Mouse (Mus musculus): ENCODE results near the gene Tspan9. TPM values are rescaled to one million over a fixed set of nuclear protein-coding genes. Genes with fewer than 3 reads are reported as not detected.

Tspan9 gene
- total RNA-seq, 1 experiment from 2014 or later, result 0.67 TPM

- ATAC-seq (replicated peaks; ENCODE audit: insufficient number of reproducible peaks, low FRiP score, low TSS enrichment, poor library complexity, severe bottlenecking), result peak; percentile 47; the same call in 1 of the 2 replicates
Measured at GRCm38 (mm10) chr6:128032252-128033171, 110.9 kb downstream of the Tspan9 start.

DNA sequence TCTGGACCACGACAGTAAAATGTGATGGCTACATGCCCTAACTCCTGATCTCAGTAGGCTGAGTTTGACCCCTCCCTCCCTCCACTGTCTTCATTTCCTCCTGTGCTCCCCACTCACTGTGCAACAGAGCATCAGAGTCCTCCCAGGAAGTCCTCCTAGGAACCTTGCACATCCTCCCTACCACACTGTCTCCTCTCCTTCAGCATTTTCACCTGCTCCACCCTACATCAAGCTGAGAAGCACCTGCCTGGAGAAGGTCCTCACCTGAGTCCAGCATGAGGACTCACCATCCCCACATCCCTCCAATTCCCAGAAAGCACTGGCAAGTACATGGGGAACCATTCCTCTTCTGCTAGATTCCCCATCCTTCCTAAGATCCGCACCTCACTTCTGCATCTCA, 111.8 kb downstream of the Tspan9 start:
- no peak for ATAC-seq (replicated peaks; ENCODE audit: insufficient number of reproducible peaks, low FRiP score, low TSS enrichment, poor library complexity, severe bottlenecking)

DNA sequence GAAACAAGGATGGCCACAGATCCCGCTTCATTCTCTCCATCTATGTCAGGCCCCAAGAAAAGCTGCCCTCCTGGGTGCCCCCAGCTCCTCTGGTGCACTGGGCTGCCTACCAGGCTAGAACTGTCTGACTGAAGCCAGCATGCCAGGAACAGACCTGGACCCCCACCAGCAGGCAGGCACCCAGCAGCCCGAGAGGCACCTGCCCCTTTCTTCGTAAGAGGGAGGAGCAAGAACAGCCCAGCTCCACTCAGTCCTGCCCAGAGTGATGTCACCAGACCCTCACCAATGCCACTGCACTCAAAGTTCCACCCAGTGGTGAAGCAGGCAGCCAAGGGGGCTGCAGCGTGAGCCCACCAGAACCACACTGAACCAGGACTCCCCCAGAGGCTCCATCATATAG, 112.3 kb downstream of the Tspan9 start:
- no peak for ATAC-seq (replicated peaks; ENCODE audit: insufficient number of reproducible peaks, low FRiP score, low TSS enrichment, poor library complexity, severe bottlenecking)

- ATAC-seq (replicated peaks; ENCODE audit: insufficient number of reproducible peaks, low FRiP score, low TSS enrichment, poor library complexity, severe bottlenecking), result no peak
Measured at GRCm38 (mm10) chr6:128030475-128030874, 112.9 kb downstream of the Tspan9 start.

DNA sequence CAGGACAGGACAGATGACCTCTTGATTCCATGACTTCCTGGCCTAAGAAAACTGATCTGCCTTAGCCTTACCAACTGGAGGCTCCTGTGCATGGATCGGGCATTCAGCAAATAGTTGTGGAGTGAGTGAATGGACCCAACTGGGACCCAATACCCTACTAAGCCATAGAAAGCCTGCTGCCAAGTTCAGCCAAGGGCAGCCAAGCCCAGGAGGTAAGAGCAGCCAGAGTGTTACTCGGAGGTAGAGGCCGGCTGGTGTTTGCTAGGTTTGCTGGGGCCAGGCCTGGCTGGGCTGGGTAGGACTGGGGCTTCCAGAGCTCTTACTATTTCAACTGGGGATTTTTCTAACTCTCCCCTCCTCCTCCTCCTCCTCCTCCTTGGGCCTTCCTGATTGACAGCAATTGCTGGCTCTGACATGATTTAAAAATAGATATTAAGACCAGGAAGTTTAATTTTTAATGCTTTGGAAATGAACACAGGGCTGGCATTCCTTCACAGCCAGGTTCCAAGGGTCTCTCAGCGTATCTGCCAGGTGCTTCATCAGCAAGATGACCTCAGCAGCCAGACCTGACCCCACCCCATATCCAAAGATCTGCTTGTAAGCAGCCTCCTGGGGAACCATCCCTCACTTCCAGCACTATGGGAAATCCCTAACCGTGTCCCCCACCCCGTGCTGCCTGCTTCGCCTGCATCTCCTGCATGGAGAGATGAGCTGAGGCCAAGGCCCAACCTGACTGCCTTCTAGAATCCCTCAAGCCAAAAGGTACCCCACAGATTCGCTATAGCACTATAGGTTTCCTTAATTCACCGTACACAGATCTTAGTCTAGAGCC, 113.7 kb downstream of the Tspan9 start:
- ATAC-seq (replicated peaks; ENCODE audit: insufficient number of reproducible peaks, low FRiP score, low TSS enrichment, poor library complexity, severe bottlenecking), result no peak

DNA sequence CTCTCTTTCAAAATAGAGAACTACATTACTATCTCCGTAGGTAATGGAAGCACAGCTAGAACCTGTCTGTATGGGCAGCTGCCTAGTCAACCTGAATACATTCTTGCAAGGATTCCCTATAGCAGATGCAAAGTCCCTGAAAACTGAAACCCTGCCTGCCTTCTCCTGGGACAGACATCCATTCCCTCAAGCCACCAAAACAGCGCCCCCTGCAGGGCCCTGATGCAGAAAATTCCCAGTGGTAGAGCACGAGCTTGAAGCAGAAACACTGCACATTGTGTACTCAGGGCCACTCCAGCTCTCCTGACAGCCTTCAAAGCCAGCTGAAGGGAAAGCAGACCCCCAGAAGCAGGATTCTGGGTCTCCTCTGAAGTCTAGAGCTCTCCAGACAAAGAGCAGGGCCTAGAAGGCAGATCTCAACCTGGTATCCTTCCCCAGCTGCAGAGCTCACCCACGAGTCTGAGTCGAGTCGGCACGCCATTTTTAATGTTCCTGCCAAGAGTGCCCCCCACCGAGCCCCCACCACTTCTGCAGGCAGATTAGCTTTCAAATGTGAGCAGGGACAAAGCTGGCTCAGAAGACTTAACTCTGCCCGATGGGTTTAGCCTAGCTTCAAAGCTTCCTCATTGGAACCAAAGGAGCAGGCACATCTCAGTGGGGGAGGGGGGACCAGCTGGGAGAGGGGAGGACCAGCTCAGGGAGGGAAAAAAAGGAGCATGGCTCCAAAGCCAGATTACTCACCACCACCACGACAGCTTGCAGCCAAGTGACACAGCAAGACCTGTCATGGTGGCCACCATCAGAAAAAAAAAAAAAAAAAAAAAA, 115.1 kb downstream of the Tspan9 start:
- ATAC-seq (replicated peaks; ENCODE audit: insufficient number of reproducible peaks, low FRiP score, low TSS enrichment, poor library complexity, severe bottlenecking), result no peak

- no peak for ATAC-seq (replicated peaks; ENCODE audit: insufficient number of reproducible peaks, low FRiP score, low TSS enrichment, poor library complexity, severe bottlenecking)
Measured at GRCm38 (mm10) chr6:128025997-128026396, 117.4 kb downstream of the Tspan9 start.

GRCm38 (mm10) chr6:128025581-128025980, 117.8 kb downstream of the Tspan9 start:
- ATAC-seq (replicated peaks; ENCODE audit: insufficient number of reproducible peaks, low FRiP score, low TSS enrichment, poor library complexity, severe bottlenecking), result no peak

DNA sequence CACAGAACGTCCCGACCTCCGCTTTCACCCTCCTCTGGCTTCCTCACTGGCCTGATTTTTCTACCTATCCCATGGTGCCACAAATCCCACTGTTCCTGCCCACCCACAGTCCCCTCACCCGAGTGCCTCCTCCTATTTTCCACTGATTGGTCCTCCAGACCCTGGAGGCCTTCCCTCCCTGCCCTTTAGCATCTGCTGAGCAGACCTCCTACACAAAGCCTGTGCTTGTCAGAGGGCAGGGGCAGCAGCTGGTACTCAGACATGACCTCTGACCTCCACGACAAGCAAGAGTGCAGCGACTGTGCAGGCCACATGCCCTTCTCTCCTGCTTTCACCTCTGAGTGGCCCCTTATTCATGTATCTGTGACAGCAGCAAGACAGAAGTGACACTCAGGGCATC, 121.2 kb downstream of the Tspan9 start:
- ATAC-seq (replicated peaks; ENCODE audit: insufficient number of reproducible peaks, low FRiP score, low TSS enrichment, poor library complexity, severe bottlenecking), result no peak

DNA sequence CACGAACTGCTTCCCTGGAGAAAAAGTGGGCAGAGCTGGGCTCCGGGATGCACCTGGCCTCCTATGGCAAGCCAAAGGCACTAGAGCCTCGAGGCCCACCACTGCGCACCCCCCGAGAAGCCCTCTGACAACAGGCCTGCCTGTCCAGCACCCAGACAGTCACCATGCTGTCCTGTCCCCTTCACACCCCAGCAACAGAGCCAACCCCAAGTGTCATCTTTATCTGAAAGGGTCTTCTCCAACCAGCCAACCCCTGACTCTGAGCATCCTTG, 121.5 kb downstream of the Tspan9 start:
- no peak for ATAC-seq (replicated peaks; ENCODE audit: insufficient number of reproducible peaks, low FRiP score, low TSS enrichment, poor library complexity, severe bottlenecking)

GRCm38 (mm10) chr6:128021106-128021930, 122.1 kb downstream of the Tspan9 start:
- ATAC-seq (replicated peaks; ENCODE audit: insufficient number of reproducible peaks, low FRiP score, low TSS enrichment, poor library complexity, severe bottlenecking), result no peak

- ATAC-seq (replicated peaks; ENCODE audit: insufficient number of reproducible peaks, low FRiP score, low TSS enrichment, poor library complexity, severe bottlenecking), result no peak
Measured at GRCm38 (mm10) chr6:128020521-128021057, 122.8 kb downstream of the Tspan9 start.

- ATAC-seq (replicated peaks; ENCODE audit: insufficient number of reproducible peaks, low FRiP score, low TSS enrichment, poor library complexity, severe bottlenecking), result no peak
Measured at GRCm38 (mm10) chr6:128020053-128020452, 123.3 kb downstream of the Tspan9 start.

GRCm38 (mm10) chr6:128019119-128019518, 124.3 kb downstream of the Tspan9 start:
- ATAC-seq (replicated peaks; ENCODE audit: insufficient number of reproducible peaks, low FRiP score, low TSS enrichment, poor library complexity, severe bottlenecking), result no peak

DNA sequence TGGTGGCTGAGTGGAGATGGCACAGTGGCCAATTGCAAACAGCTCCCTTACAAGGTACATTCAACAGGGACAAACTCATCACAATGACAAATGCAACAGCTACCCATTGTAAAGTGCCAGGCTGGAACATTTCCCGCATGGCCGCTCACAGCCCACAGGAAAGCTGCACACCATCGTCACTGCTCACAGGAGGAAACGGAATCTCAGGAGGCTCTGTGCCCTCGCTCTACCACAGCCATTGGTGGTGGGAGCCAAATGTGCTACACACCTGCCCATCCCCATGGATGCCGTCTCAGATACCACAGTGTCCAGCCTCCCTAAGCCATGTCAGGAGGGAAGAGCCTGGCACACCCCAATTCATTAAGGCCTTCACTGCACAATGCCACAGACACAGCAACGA, 128.1 kb downstream of the Tspan9 start:
- ATAC-seq (replicated peaks; ENCODE audit: insufficient number of reproducible peaks, low FRiP score, low TSS enrichment, poor library complexity, severe bottlenecking), result no peak

DNA sequence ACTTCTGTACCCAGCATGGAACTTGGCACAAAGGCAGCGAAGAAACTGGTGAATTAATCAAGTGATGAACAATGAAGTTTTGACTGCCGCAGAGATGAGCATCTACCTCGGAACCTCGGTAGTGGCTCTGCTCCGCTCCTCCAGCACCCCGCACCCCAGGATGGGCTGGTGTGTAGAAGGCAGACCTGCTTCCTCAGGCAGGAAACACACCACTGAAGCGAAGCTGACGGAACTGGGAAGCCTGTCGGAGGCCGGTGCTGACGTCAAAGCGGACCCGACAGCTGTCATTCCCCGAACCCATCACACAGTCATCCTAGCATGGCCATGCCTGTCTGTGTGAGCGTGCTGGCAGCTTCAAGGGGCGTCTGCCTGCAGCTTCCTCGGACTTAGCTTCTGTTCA, 131.6 kb downstream of the Tspan9 start:
- ATAC-seq (replicated peaks; ENCODE audit: insufficient number of reproducible peaks, low FRiP score, low TSS enrichment, poor library complexity, severe bottlenecking), result no peak

DNA sequence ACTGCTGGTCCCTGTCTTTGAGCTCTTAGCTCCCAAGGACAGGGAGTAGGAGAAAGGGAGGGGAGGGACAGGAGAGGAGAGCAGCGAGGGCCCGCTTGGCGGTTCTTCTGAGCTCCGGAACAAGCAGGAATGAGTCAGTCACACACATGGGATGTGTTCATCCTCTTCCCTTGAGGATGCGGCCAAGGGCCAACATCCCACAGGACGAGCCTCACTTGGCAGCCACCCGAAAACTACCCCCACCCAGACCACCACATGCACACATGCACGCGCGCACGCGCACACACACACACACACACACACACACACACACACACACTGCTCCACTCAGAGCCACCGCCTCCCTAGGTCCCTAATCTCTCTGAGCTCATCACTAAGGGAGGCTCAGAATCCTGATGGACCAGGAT, 132.3 kb downstream of the Tspan9 start:
- ATAC-seq (replicated peaks; ENCODE audit: insufficient number of reproducible peaks, low FRiP score, low TSS enrichment, poor library complexity, severe bottlenecking), result no peak

Measured in monocyte, adult 5-6 weeks (primary cell).